Mouse (Mus musculus) right cerebral cortex, postnatal 4 days (tissue): ENCODE measurements around the gene Uck2.

ENCODE experiments used
- DNase-seq: peaks from one replicate; pipeline ENCODE4 v3.0.0-alpha.2; 2022

The Uck2 gene

DNA sequence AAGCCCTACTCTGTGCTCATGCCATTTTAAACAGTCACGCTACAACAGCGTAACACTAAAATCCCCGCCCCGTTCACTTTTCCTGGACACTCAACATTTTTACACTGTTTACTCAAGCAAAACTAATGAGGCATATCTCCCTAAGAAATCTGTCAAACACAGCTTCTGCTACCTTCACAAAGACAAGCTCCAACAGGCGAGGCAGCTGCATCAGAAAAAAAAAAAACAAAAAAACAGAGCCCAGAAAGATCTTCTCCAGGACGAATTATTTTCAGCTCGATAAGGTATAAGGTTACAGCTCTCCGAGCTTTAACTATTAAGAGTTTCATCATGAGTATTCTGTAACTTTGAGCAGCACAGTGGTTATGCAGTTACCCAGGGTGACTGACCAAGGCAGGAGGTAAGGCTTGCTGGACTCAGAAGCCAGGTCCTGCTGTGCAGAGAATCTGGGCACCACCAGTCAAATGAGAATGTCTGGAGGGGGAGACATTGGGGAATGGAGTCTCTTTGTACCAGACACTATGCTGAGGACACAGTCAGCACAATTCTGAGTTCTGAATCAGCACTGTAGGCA, 79.9 kb downstream of the Uck2 start:
- no peak for DNase-seq

DNA sequence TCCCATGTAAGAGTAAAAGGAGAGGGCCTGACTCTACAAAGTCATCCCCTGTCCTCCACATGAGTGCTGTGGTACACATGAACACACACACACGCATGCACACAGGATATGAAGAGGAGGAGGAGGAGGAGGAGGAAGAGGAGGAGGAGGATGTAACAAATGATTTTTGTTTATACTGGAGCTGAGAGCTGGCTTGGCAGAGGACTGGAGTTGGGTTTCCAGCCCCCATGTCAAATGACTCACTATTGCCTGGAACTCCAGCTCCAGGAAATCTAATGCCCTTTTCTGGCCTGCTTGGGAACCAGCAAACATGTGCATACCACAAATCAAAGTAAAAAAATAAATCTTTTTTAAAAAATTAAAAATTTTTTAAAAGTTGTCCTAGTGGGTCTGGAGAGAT, 80.7 kb downstream of the Uck2 start:
- no peak for DNase-seq

DNA sequence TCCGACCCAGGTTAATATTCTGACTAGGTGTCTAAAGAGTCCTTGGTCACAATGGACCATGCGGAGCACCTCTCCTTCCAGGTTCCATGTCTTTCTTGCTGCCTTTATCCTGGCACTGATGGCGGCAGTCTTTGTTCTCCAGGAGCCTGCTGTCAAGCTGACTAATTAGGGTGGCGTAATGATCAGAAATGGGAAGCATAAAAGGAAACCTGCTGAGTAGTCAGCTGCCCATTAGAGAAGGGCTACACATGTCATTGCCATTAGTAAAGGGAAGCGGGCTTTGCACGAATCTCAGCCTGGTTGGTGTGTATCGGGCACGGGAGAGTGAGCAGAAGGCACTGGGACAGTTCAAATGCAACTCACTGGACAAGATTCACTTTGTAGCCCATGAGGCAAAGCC, 90.4 kb downstream of the Uck2 start:
- no peak for DNase-seq

DNA sequence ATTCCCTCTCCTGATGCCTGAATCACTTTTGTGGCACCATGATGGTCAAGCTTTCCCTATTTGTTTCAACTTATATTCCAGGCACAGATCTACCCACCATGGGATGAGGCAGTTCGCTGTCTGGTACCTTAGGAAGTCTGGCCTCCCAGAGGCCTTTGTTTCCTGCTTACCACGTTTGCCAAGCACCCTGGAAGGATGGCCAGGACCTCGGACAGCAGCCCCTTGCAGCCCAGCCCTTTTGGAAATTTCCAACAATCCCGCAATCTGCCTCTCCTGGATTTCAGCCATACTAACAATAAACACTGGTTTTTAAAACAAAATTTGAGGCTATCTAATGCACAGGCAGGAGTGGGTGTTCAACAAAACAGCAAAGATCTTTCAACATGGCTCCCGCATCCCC, 97.3 kb downstream of the Uck2 start:
- no peak for DNase-seq

DNA sequence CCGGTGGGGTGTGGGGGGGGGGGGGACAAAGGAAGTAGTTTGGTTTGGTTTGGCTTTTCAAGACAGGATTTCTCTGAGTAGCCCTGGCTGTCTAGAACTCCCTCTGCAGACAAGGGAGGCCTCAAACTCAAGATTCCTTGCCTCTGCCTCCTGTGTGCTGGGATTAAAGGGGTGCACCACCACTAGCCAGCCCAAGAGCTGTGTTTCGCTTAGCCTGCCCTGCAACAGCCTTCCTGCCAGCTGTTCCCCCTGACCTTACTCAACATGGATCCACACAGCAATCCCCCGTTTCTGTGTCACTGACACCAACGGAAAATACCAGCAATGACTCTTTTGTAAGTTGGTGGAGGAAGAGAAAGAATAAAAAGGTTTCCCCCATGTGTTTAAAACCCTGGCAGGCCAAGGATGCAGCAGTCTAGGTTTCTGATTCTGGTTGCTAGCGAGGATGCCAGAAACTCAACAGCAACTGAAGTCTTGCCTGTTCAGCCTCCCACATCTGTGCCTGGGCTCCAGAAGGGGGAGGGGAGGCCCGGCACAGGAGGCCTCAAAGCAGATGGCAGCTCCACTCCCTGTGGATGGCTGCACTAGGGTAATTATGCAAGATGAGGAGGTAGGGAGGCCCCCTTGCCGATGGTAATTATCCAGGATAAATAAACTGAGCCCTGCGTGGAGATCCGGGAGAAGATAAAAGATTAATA, 103.1 kb downstream of the Uck2 start:
- DNase-seq = no peak
